Mouse (Mus musculus): ENCODE data around the gene Ubac1.
A peak's percentile ranks its signal among the peaks of the same experiment; 100 is the strongest.

Ubac1 gene

DNA sequence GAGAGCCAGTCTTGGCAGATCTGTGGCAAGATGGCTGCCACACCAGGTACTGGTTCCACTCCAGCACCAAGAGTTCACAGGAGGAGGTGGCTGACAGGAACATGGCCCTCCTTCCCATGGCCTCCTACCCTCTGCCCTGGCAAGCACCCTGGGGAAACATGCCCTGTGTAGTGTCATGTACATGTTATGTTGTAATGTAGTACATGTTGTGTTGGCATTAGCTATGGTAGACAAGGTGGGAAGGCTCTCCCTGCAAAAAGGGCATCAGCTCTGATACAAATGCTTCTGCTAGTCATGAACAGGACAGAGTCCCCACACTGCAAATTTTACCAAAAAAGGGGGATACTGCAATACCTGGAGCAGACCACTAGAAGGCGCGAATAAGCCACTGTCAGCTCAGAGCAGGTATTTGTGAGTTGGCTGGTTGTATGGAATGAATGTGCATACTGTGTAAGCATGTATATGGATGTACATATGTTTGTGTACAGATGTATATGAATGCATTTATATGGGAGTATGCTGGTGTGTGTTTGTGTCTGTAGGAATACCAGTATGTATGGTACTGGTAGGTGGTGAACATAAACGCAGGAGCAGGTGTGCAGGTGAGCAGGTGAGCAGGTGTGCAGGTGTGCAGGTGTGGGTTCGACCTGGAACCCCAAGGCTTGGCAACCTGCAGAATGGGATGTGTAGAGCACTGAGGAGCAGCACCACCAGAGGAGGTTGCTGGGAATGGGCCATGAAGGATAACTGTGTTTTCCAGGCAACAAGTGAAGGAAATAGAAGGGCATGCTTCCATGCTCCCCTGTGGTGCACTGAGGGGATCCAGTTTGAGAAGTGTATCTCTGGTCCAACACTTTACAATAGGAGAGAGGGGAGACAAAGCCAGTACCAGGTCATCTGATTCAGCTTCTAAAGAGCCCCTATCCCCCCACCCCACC is 2.9 kb upstream of the Ubac1 start:
- DNase-seq (ENCODE audit: extremely low spot score): peak; percentile 60

DNA sequence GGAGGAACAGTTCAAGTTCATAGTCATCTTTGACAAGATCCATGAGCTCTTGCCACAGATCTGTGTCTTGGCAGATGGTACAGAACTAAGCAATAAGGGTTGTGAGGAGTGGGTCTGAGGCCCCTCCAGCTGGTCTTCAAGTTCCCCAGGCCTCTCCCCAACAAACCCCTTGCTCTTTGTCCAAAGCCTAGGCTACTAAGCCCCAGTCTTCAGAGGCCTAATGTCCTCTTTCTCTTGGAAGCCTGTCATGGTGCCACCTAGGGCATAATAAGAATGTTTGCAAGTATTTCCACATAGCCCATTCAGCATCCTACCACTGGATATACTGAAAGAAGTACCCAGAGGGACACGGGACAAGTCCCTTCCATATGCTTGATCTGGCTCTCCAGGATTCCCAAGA is 1.1 kb upstream of the Ubac1 start:
- DNase-seq (ENCODE audit: extremely low spot score): no peak

DNA sequence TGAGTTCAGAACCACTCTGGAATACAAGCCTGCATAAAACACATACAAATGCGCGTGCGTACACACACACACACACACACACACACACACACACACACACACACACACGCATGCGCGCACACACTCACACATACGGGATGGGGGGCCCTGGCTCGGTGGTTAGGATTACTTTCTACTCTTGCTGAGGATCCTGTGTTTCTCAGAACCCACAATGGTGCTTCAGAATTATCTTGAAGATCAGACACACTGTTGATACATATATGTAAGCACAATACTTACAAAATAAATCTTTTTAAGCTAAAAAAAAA is 665 bp upstream of the Ubac1 start:
- no peak for DNase-seq (ENCODE audit: extremely low spot score)

DNA sequence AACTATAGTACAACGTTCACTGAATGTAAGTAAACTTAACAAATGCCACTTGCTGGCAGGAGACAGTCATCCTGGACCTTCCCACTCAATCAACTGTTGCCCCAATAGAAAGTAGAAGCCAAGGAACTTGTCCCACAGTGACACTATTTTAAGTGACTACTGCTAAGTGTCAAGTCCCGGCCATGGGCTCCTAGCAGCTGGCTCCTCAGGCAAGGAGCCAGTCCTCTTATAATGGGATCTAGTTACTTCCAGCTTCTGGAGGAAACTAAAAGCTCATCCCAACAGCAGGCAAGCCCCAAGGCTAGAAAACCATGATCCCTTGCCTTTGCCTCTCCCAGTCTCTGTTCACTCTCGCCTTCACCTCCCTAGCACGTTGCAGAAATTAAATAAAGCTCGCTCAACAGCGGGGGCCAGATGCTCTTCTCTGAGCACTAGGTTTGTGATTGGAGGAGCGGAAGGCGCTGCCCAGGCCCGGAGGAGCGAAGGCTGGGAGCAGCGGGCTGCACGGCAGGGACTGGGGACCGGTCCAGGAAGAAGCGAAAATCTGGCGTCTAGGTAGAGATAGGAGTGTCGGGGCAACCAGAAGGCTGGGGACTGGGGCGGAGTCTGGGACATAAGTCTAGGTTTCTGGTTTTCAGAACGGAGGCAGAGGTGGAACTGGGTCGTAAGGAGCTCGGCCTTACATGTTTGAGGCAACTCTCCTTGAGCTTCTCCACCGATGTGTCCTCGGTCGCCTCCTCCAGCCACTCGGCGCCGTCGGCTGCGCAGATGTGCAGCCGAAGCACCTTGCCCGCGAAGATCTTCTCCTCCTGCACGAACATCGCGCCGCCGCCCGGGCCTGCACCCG is 610 bp downstream of the Ubac1 start:
- no peak for DNase-seq (ENCODE audit: extremely low spot score)

DNA sequence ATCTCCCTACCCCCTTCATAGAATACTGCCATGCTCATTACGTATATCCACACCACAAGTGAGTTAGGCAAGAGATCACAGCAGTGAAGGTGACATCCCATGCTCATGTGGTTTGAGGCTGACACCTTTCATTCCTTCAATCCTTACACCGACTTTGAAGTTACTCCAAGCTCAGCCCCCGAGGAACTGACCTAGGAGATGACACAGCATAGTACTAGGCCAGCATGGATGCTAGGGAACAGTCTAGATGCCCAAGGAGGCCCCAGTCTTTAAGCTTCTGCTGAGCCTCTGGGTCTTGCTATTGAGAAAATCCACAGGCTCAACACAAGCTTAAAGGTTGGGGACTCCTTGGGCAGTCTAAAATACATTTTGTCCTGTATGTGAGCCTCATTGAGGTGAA is 1.6 kb downstream of the Ubac1 start:
- no peak for DNase-seq (ENCODE audit: extremely low spot score)

DNA sequence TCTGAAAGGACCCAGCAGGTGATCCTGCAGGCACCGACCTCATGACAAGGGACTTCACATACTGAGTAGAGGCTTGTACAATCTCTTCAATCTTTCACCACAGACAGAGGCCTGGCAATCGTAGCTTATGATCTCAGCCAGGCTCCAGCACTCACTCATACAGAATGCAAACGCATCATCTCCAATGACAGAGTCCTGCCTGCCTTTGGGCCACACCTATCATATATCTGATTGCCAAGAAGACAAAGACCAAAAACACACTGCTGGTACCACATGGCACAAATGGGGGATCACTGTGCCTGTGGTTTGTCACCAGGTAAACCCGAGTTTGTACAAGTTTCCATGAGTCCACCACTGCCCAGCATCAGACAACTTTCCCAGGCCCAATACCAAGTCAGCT is 4.2 kb downstream of the Ubac1 start:
- no peak for DNase-seq (ENCODE audit: extremely low spot score)

DNA sequence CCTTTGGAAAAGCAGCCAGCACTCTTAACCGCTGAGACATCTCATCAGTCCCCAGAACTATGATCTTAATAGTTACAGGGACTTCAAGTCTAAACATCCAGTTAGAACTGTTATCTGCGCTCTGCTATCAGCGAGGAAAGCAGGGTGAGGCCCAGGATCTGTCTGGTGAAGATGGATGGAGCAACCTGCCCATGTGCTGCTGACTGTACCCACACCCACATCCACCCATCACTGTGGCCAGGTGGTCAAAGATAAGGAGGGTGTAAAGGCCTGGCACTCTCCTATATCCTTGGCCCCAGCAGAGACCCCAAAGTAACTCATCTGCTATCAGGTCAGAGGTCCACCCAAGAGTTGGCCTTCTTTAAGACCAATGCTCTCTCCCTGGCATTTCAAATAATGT is 7.9 kb downstream of the Ubac1 start:
- DNase-seq (ENCODE audit: extremely low spot score): no peak

DNA sequence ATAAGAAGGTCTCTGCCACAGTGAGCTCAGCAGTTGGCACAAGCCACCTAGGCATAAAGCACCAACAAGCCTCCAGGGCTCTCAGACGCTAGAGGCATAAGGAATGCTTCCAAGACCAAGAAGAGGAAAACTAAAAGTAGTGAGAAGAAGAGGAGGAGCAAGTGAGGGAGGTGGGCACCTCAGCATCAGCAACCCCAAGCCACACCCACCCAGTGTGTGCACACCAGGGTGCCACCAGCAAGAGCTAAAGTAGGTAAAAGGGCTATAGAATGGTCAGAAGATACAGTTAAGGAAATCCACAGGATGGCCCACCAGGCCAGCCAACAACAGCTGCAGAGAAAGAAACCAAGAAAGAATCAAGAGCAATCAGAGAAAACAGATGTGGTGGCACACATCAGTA is 10.1 kb downstream of the Ubac1 start:
- no peak for DNase-seq (ENCODE audit: extremely low spot score)

DNA sequence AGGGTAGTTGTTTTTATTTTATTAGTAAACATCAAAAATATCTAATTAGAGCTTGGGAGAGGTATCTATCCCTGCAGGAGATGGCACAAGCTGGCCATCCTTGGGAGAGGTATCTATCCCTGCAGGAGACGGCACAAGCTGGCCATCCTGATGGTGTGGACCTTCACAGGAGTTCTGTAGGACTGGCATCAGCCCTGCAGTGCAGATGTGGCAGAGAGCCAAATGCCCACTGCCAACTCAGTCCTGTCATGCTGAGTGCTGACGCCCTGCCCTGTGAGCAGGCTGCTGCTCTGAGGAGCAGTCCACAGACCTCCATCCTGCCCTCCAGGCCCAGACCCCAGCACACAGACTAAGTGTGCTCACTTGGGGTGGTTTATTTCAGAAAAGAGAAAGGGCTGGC is 19.5 kb downstream of the Ubac1 start:
- DNase-seq (ENCODE audit: extremely low spot score): no peak

DNA sequence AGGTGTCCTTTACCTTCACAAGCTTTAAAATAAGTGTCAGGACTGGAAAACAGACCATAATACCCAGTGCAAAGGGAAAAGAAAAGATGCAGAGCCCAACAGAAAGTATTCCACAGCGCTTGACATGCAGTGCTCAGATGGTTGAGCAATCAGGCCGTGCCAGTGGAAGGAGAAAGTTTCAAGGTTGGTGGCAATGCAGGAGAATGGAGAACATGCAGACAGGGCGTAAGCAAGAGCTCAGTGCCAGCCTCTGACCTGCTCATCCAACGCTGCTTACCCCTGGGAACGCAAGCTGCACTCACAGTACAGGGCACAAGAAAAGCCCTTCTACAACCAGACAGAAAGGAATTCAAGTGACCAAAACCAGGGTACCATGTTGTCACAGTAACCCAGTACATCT is 20.4 kb downstream of the Ubac1 start:
- no peak for DNase-seq (ENCODE audit: extremely low spot score)

DNA sequence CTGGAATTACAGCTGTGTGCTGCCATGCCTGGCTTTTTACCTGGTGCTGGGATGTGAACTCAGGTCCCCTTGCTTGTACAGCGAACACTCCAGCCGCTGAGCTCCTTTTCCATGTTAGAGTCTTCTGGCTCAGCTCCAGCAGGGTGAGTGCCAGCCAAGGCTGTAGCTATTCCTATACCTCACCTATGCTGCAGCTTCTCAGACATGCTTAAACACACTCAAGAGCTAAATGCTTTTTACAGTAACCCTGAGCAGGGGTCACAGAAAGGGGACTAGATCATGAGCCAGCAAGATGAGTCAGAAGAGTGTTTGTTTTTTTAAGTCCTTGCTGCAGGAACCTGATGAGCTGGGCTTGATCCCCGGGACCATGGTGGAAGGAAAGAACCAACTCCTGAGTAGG is 23.8 kb downstream of the Ubac1 start:
- DNase-seq (ENCODE audit: extremely low spot score): no peak

DNA sequence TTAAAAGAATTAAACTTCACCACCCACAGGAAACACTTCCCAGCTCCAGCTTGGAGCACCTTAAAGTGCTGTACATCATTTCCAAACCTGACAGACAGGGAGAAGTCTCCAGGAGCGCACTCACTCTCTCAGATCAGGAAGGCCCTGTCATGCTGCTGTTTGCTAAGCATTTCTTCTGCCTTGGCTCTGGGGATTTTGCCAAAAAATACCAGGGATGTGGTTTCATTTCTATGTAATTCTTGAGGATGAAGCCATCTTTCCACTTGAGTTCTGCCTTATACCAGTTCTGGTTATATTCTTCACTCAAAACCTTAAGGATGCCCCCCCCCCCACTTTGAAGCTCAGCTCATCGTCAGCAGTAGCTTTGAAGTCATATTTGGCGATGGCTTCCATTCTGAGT is 26.8 kb downstream of the Ubac1 start:
- no peak for DNase-seq (ENCODE audit: extremely low spot score)

DNA sequence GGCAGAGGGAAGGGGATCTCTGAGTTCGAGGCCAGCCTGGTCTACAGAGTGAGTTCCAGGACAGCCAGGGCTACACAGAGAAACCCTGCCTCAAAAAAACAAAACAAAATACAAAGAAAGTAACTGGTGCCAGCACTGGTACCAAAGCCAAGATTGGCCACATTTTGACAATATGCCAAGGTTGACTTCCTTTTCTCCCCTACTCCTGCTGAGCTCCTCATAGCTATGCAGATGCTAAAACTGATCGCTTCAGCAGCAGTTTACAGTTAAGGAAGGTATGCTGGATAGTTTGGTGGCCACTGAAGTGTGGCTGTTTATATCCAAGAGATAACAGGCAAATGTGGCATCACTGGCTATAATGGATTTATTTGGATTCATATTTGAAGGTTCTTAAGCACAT is 29.3 kb downstream of the Ubac1 start:
- no peak for DNase-seq (ENCODE audit: extremely low spot score)

DNA sequence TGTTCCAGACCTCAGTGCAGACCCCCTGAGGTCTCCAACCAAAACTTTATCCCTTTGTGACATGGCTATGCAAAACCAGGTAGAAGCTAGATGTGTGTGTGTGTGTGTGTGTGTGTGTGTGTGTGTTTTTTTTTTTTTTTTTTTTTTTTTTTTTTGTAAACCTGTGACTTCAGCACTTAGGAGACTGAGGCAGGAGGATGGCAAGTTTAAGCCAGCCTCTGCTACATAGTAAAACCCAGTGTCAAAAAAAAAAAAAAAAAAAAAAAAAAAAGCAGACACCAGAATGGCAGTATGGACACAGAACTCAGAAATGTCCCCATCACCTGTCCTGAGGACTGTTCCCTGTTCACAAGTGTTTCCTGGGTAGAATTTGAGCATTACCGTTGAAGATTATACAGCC is 31.9 kb downstream of the Ubac1 start:
- no peak for DNase-seq (ENCODE audit: extremely low spot score)

DNA sequence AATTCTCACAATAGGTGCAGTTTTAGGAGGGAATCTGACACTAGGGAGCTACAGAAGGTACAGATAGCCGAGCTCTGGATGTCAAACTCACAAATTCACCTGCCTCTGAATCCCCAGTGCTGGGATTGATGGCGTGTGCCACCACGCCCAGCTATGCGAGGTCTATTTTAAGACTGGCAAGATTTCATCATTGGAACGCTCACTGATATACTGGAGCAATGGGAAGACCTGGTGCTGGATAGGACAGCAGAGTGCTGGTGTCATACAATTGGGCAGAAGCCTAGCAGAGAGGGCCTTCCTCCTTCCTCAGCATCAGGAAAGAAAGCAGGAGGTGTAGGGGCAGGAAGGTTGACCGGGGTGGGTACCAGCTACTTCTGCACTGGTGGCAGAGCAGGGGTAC is 33.7 kb downstream of the Ubac1 start:
- no peak for DNase-seq (ENCODE audit: extremely low spot score)

DNA sequence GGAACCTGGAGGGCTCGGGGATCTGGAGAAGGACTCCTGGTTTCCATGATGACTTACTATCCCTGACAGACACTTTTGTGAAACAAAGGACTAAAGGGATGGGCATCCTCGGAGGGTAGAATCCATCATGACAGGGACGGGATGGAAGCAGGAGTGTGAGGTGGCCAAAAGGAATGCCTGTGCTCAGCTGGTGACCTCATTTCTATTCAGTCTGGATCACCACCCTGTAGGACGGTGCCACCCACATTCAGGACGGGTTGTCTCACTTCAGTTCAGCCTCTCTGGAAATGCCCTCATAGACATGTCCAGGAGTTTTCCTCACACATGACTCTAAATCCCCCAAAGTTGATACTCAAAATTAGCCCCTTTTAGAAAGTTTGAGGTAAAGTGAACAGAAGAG is 34.9 kb downstream of the Ubac1 start:
- DNase-seq (ENCODE audit: extremely low spot score): no peak

DNA sequence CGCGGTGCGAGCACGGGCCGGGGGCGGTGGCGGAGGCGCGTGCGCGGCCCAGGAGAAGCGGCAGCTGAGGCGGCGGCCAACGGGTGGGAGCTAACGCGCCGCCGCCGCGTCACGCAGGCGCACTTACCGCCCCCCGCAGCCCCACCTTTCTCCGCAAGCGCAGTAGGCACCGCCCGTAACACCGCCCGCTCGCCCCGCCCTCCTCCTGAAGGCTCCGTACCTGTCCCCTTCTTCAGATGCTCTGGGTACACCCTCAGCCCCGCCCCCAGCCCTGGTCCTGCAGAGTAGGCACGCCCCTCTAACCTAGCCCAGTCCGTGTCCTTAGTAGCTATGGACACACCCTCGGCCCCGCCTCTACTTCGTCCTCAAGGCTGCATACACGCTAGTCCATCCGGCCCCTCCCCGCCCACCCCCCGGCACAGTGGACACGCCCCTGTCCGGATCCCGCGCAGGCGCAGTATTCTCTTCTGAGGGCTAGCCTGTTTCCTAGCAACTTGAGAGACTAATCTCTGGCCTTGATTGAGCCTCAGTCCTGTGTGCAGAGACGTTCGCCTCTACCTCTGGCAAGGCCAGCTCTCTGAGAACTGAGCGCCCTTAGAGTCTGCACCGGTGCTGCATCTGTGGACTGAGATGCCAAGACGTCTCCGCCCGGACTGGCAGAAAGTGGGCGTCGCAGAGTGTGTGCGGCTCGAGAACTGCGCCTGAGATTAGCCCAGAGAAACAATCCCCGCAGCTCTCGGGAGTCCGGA is 38.2 kb downstream of the Ubac1 start, which contains the start of gene Camsap1:
Gene Camsap1 (minus strand): TSS at position 124 of the 749 bp plus-strand sequence.
- DNase-seq (ENCODE audit: extremely low spot score): peak; percentile 100

DNA sequence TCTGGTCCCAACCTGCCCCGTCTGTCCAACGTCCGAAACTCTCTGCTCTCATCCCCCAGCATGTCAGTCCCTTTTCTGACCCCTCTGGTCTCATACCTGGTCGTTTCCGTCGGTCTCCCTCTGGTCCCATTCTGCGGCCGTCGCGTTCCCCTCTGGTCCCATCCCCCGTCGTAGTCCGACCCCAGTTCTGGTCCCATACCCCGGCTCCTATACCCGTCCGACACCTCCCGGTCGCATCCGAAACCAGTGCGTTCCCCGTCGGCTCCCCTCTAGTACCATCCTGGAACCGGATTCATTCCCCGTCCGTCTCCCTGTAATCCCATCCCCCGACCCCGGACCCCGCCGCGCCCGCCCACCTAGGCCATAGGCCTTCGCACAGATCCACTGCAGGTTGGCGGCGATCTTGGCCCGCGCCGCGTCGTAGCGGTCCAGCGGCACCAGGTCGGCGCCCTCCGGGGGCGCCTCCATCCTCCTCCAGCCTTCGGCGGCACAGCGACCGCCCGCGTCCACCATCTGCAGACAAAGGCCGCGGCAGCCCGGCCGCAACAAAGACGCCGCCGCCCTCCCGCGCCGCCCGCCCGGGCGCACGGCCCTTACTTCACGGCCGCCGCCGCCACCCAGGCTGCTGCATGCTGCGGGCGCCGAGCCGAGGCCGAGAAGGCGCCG is 39.0 kb downstream of the Ubac1 start:
- DNase-seq (ENCODE audit: extremely low spot score): peak; percentile 60

DNA sequence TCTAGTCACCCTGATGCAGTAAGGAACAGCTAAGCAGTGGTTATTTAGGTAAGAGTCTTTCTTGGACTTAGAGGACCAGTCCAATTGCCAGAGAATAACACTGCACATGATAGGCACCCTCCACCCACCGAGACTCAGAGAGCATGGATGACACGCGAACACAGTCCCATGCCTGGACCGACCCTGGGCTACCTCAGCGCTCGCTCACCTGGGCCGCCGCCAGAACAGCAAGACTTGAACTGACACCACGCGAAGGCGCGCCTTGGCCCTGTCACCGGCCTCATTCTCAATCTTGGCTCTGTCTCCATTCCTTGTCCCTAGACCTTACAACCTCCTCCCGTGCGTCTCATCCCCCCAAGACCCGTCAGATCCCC is 39.5 kb downstream of the Ubac1 start:
- no peak for DNase-seq (ENCODE audit: extremely low spot score)

DNA sequence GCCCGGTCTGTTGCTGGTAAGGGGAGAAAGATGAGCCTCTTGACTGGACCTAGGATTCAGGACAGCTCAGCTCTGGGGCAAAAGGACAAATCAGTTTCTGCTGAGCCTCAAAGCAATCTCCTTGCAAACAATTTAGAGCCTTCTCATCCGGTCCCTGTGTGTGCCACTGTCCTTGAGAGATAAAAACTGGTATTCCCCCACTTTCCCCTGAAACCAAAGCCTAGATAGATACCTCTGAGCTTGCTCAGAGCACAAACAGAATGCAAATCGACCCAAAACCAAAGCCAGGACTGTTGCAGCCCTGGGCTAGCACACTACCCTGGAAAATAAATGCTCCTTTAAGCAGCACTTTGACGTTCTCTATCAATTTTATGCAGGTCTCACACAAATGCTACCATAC is 42.5 kb downstream of the Ubac1 start:
- DNase-seq (ENCODE audit: extremely low spot score): no peak

DNA sequence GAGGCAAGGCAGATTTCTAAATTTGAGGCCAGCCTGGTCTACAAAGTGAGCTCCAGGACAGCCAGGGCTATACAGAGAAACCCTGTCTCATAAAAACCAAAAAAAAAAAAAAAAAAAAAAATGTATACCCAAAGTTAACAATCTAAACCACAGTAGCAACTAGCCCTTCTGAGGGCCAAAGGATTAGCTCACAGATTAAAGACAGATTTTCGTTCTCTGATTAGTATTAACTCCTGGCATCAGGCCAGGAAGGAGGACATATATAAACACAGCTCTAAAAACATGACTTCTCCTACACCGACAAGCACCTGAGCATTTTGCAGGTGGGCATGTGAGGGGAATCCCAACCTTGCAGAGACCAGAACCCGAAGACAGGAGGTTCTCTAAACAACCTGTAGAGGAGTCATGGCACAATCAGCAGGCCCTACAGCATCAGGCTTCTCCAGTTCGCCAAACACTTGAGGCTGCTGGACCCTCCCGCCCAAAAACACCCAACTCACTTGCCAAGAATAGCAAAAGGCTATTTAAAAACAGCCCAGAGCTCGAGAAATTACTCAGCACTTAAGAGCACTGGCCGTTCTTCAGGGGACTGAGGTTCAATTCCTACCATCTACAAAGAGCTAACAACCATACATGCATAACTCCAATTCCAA is 43.8 kb downstream of the Ubac1 start:
- DNase-seq (ENCODE audit: extremely low spot score): no peak
